Mouse (Mus musculus): ENCODE results near the gene Polr2l.

GRCm38 (mm10) chr7:141469901-141470636, 4.9 kb downstream of the Polr2l start:
- TF ChIP-seq CTCF (IDR thresholded peaks at IDR 0.05; ENCODE audit: insufficient read depth, low read depth, low read length), result no peak
- no peak for TF ChIP-seq POLR2A (IDR thresholded peaks at IDR 0.05; ENCODE audit: insufficient read depth, low read depth, low read length)

All from olfactory bulb, adult 2 months (tissue).